Mouse (Mus musculus) common myeloid progenitor, adult 5-6 weeks (primary cell): ENCODE results near the gene Litaf. TPM values are rescaled to one million over a fixed set of nuclear protein-coding genes. Genes with fewer than 3 reads are reported as not detected.
"Not testable (repeated sequence)": the region's sequence is repeated elsewhere in the genome, so short reads cannot be mapped to it uniquely, and the experiment has no call there.

Experiments
- ATAC-seq: replicated peaks from 2 replicates; pipeline ENCODE4 v1.8.0; 2016; ENCODE audit warnings: low read depth, mild to moderate bottlenecking, moderate TSS enrichment, inconsistent platforms; ENCODE audit not compliant: poor library complexity, severe bottlenecking
- total RNA-seq: library from RNA; stranded (forward); fragments of 200-1000, 187-1606 nt; gene quantifications from 2 replicates; pipeline ENCODE4 v1.2.3, GENCODE M21; 2017

Gene Litaf
- total RNA-seq, 1 experiment from 2014 or later: 18.4 TPM

- ATAC-seq: peak; percentile 24; the same call in 1 of the 2 replicates
Observed at GRCm38 (mm10) chr16:10996576-10996975, 69.4 kb downstream of the Litaf start.

- peak; percentile 85 for ATAC-seq
Observed at GRCm38 (mm10) chr16:10993032-10993744, 72.8 kb downstream of the Litaf start.

- ATAC-seq: peak; percentile 50
Observed at GRCm38 (mm10) chr16:10992090-10993031, 73.6 kb downstream of the Litaf start.

GRCm38 (mm10) chr16:10991737-10992089, 74.2 kb downstream of the Litaf start:
- peak; percentile 6; the same call in 1 of the 2 replicates for ATAC-seq

GRCm38 (mm10) chr16:10990763-10991162, 75.2 kb downstream of the Litaf start:
- no peak for ATAC-seq

- no peak for ATAC-seq
Observed at GRCm38 (mm10) chr16:10989896-10990295, 76.1 kb downstream of the Litaf start.

GRCm38 (mm10) chr16:10989361-10989760, 76.6 kb downstream of the Litaf start:
- no peak for ATAC-seq

- ATAC-seq: no peak
Observed at GRCm38 (mm10) chr16:10988261-10988660, 77.7 kb downstream of the Litaf start.

- no peak for ATAC-seq
Observed at GRCm38 (mm10) chr16:10984534-10984933, 81.4 kb downstream of the Litaf start.

GRCm38 (mm10) chr16:10981493-10982070, 84.4 kb downstream of the Litaf start:
- ATAC-seq: no peak

- peak; percentile 75 for ATAC-seq
Observed at GRCm38 (mm10) chr16:10979064-10979803, 86.7 kb downstream of the Litaf start.

GRCm38 (mm10) chr16:10977877-10978276, 88.1 kb downstream of the Litaf start:
- no peak for ATAC-seq

- no peak for ATAC-seq
Observed at GRCm38 (mm10) chr16:10976202-10976631, 89.7 kb downstream of the Litaf start.

- no peak for ATAC-seq
Observed at GRCm38 (mm10) chr16:10974939-10975338, 91.0 kb downstream of the Litaf start.

- ATAC-seq: no peak
Observed at GRCm38 (mm10) chr16:10974037-10974446, 91.9 kb downstream of the Litaf start.

GRCm38 (mm10) chr16:10972259-10972658, 93.7 kb downstream of the Litaf start:
- ATAC-seq: no peak

GRCm38 (mm10) chr16:10969944-10970343, 96.0 kb downstream of the Litaf start:
- not testable (repeated sequence) for ATAC-seq

GRCm38 (mm10) chr16:10969342-10969741, 96.6 kb downstream of the Litaf start:
- peak; percentile 88 for ATAC-seq

GRCm38 (mm10) chr16:10968299-10968698, 97.7 kb downstream of the Litaf start:
- ATAC-seq: no peak

- no peak for ATAC-seq
Observed at GRCm38 (mm10) chr16:10967756-10968155, 98.2 kb downstream of the Litaf start.
